ENCODE assay signal across 7 mouse cellular contexts in genomic region chrX:135091074-135091473, GRCm38 (mm10).
A peak's percentile ranks its signal among the peaks of the same experiment; 100 is the strongest.
DNase-seq lines count a peak whose midpoint lies in the region; ATAC-seq and TF ChIP-seq lines count a peak whose summit lies in the region.
"Not testable (repeated sequence)": the region's sequence is repeated elsewhere in the genome, so short reads cannot be mapped to it uniquely, and the experiment has no call there.

No protein-coding gene starts in this region.

- H3K9ac ChIP-seq in intestine, postnatal 0 days (ENCODE audit: low read depth, low read length), result not testable (repeated sequence)

- intact Hi-C loops in left cerebral cortex, postnatal 14 days (cut with DNase I), result not testable (repeated sequence)

- peak; percentile 67 for TF ChIP-seq CTCF in cortical plate, adult 2 months (IDR thresholded peaks at IDR 0.05; ENCODE audit: extremely low read depth, insufficient read depth, low read length)
- TF ChIP-seq CTCF in intestine, postnatal 0 days (IDR thresholded peaks at IDR 0.05; ENCODE audit: low read depth), result peak; percentile 79

- H3K4me3 ChIP-seq in cortical plate, adult 2 months (ENCODE audit: insufficient read depth, low read length); intestine, postnatal 0 days (ENCODE audit: low read depth, low read length): not testable (repeated sequence)

- WGBS in intestine, postnatal 0 days, result 21% methylated on average over 2 of the region's 3 CpGs

- ATAC-seq in intestine, postnatal 0 days, result not testable (repeated sequence)

- not testable (repeated sequence) for H3K4me1 ChIP-seq in cortical plate, adult 2 months (ENCODE audit: control insufficient read depth, insufficient read depth, low read length); intestine, postnatal 0 days (replicated peaks; ENCODE audit: control insufficient read depth, insufficient read depth, low read length)

- not testable (repeated sequence) for H3K4me2 ChIP-seq in intestine, postnatal 0 days (replicated peaks; ENCODE audit: low read depth)

- peak; percentile 46 to 47 for DNase-seq in adrenal gland, adult 18-20 months (ENCODE audit: low spot score in 2 of 2)
- DNase-seq in gastrocnemius, postnatal 25 days, result peak; percentile 13
- peak; percentile 55 to 77 for DNase-seq in left cerebral cortex, postnatal 14 days (ENCODE audit: low spot score in 2 of 2)
- DNase-seq in mesoderm, embryonic 11.5 days (ENCODE audit: low read depth, low spot score), result peak; percentile 41
- DNase-seq in right cerebral cortex, postnatal 25 days, result peak; percentile 27

- not testable (repeated sequence) for H3K9me3 ChIP-seq in intestine, postnatal 0 days (ENCODE audit: control insufficient read depth)

- H3K27ac ChIP-seq in cortical plate, adult 2 months (ENCODE audit: insufficient read depth, low read length); intestine, postnatal 0 days (ENCODE audit: low read depth, low read length): not testable (repeated sequence)

- TF ChIP-seq POLR2A in cortical plate, adult 2 months (IDR thresholded peaks at IDR 0.05; ENCODE audit: extremely low read depth, insufficient read depth, low read length), result not testable (repeated sequence)

- H3K36me3 ChIP-seq in intestine, postnatal 0 days (ENCODE audit: control insufficient read depth, insufficient read depth), result not testable (repeated sequence)

- H3K27me3 ChIP-seq in intestine, postnatal 0 days (replicated peaks; ENCODE audit: control insufficient read depth, insufficient read depth, low read length), result not testable (repeated sequence)

Comparison
In these comparisons a context has a peak if more than half of its experiments do, and no peak if none do; other contexts are left out.
1. DNase-seq: peak in every context shown above with its lines; median percentile 66 in left cerebral cortex, postnatal 14 days; 46 in adrenal gland, adult 18-20 months; 41 in mesoderm, embryonic 11.5 days; 27 in right cerebral cortex, postnatal 25 days; 13 in gastrocnemius, postnatal 25 days.